Mouse (Mus musculus) MEL (cell line): Measurements from ENCODE around the gene Pomt2. TPM values are rescaled to one million over a fixed set of nuclear protein-coding genes. Genes with fewer than 3 reads are reported as not detected.

Experiments
- DNase-seq: peaks from one replicate; pipeline ENCODE4 v3.0.0; 2011; ENCODE audit warnings: low read depth, low spot score
- H3K27ac ChIP-seq: 2 replicates; pipeline ENCODE4 v1.5.1; 2012; ENCODE audit warnings: low read depth, mild to moderate bottlenecking, control low read depth, low read length, moderate library complexity; ENCODE audit not compliant: control insufficient read depth
- H3K27me3 ChIP-seq, 2 experiments: fragments of 150-350 bp in 1 of 2; sonication (generic) in 1 of 2; 2 replicates each; pipeline ENCODE4 v1.6.1; 2012; ENCODE audit warnings: low read length in 2 of 2, mild to moderate bottlenecking in 2 of 2, improper control_type of control experiment in 1 of 2, moderate library complexity in 1 of 2; ENCODE audit not compliant: insufficient read depth in 2 of 2, control insufficient read depth in 1 of 2
- H3K36me3 ChIP-seq, 2 experiments: 2 replicates each; pipeline ENCODE4 v1.6.1; 2012 to 2014; ENCODE audit warnings: low read length in 2 of 2, improper control_type of control experiment in 1 of 2, inconsistent platforms in 1 of 2, mild to moderate bottlenecking in 1 of 2; ENCODE audit not compliant: insufficient read depth in 2 of 2, control insufficient read depth in 1 of 2
- H3K4me1 ChIP-seq, 2 experiments: fragments of 150-350 bp in 1 of 2; sonication (generic) in 1 of 2; 2 replicates each; pipeline ENCODE4 v1.6.1; 2012; ENCODE audit warnings: low read length in 2 of 2, improper control_type of control experiment in 1 of 2, mild to moderate bottlenecking in 1 of 2; ENCODE audit not compliant: insufficient read depth in 2 of 2, control insufficient read depth in 1 of 2
- H3K4me3 ChIP-seq, 2 experiments: fragments of 150-350 bp in 1 of 2; sonication (generic) in 1 of 2; 2 replicates each; pipeline ENCODE4 v1.5.1; 2012; ENCODE audit warnings: low read depth in 2 of 2, low read length in 2 of 2, mild to moderate bottlenecking in 2 of 2, moderate library complexity in 2 of 2, control low read depth in 1 of 2, improper control_type of control experiment in 1 of 2; ENCODE audit not compliant: control insufficient read depth in 1 of 2, insufficient read depth in 1 of 2
- H3K79me2 ChIP-seq: 2 replicates; pipeline ENCODE4 v1.6.1; 2012; ENCODE audit warnings: mild to moderate bottlenecking, low read length, moderate library complexity; ENCODE audit not compliant: control insufficient read depth, poor library complexity, insufficient read depth
- H3K9ac ChIP-seq: 2 replicates; pipeline ENCODE4 v1.6.1; 2012; ENCODE audit warnings: low read depth, mild to moderate bottlenecking, control low read depth, low read length, moderate library complexity; ENCODE audit not compliant: control insufficient read depth, poor library complexity, severe bottlenecking
- H3K9me3 ChIP-seq: fragments of 150-350 bp; sonication (generic); replicated peaks from 2 replicates; pipeline ENCODE4 v1.6.1; 2012; ENCODE audit warnings: mild to moderate bottlenecking, low read length, improper control_type of control experiment, moderate library complexity; ENCODE audit not compliant: insufficient read depth
- BHLHE40 ChIP-seq: IDR thresholded peaks from 2 replicates; pipeline ENCODE4 v1.6.1; 2012; ENCODE audit warnings: low read depth, mild to moderate bottlenecking, inconsistent platforms, low read length, improper control_type of control experiment, borderline replicate concordance
- CTCF ChIP-seq, 3 experiments: IDR thresholded peaks in 2 of 3; conservative IDR thresholded peaks in 1 of 3; 2 replicates each; pipeline ENCODE4 v1.5.1; 2011 to 2012; ENCODE audit warnings: low read length in 3 of 3, low read depth in 2 of 3, mild to moderate bottlenecking in 2 of 3, improper control_type of control experiment in 1 of 3, inconsistent platforms in 1 of 3, mixed read lengths in 1 of 3, moderate library complexity in 1 of 3; ENCODE audit not compliant: control insufficient read depth in 1 of 3, insufficient read depth in 1 of 3, poor library complexity in 1 of 3, severe bottlenecking in 1 of 3
- E2F4 ChIP-seq: IDR thresholded peaks from 2 replicates; pipeline ENCODE4 v1.6.1; 2011; ENCODE audit warnings: low read depth, low read length, improper control_type of control experiment, borderline replicate concordance
- ELF1 ChIP-seq: IDR thresholded peaks from 2 replicates; pipeline ENCODE4 v1.6.1; 2014; ENCODE audit warnings: low read depth, mild to moderate bottlenecking, inconsistent platforms, low read length, improper control_type of control experiment, moderate library complexity
- EP300 ChIP-seq, 2 experiments: IDR thresholded peaks; 2 replicates each; pipeline ENCODE4 v1.6.1; 2011; ENCODE audit warnings: improper control_type of control experiment in 2 of 2, low read length in 2 of 2, low read depth in 1 of 2, mild to moderate bottlenecking in 1 of 2
- ETS1 ChIP-seq: IDR thresholded peaks from 2 replicates; pipeline ENCODE4 v1.6.1; 2012; ENCODE audit warnings: low read depth, mild to moderate bottlenecking, inconsistent platforms, low read length, improper control_type of control experiment, moderate library complexity
- GABPA ChIP-seq: IDR thresholded peaks from 2 replicates; pipeline ENCODE4 v1.6.1; 2012; ENCODE audit warnings: low read depth, mild to moderate bottlenecking, inconsistent platforms, low read length, improper control_type of control experiment, moderate library complexity
- GATA1 ChIP-seq: IDR thresholded peaks from 2 replicates; pipeline ENCODE4 v1.6.1; 2011; ENCODE audit warnings: low read depth, low read length, improper control_type of control experiment
- JUND ChIP-seq: IDR thresholded peaks from 2 replicates; pipeline ENCODE4 v1.6.1; 2011; ENCODE audit warnings: low read depth, mild to moderate bottlenecking, improper control_type of control experiment, low read length
- KAT2A ChIP-seq: conservative IDR thresholded peaks from 2 replicates; pipeline ENCODE4 v1.6.1; 2012; ENCODE audit warnings: low read depth, low read length, improper control_type of control experiment, inconsistent platforms
- MAFK ChIP-seq: IDR thresholded peaks from 2 replicates; pipeline ENCODE4 v1.6.1; 2011; ENCODE audit warnings: low read depth, mild to moderate bottlenecking, low read length, improper control_type of control experiment, borderline replicate concordance
- MXI1 ChIP-seq: IDR thresholded peaks from 2 replicates; pipeline ENCODE4 v1.6.1; 2011; ENCODE audit warnings: mild to moderate bottlenecking, low read depth, low read length, improper control_type of control experiment
- MYB ChIP-seq: IDR thresholded peaks from 2 replicates; pipeline ENCODE4 v1.6.1; 2011; ENCODE audit warnings: mild to moderate bottlenecking, low read depth, low read length, improper control_type of control experiment
- NELFE ChIP-seq: IDR thresholded peaks from 2 replicates; pipeline ENCODE4 v1.6.1; 2011; ENCODE audit warnings: low read depth, low read length, improper control_type of control experiment
- POLR2A ChIP-seq, 2 experiments: IDR thresholded peaks; 2 replicates each; pipeline ENCODE4 v1.6.1; 2011 to 2012; ENCODE audit warnings: low read length in 2 of 2, mild to moderate bottlenecking in 2 of 2, control low read depth in 1 of 2, improper control_type of control experiment in 1 of 2, low read depth in 1 of 2, moderate library complexity in 1 of 2; ENCODE audit not compliant: control insufficient read depth in 1 of 2, insufficient read depth in 1 of 2, poor library complexity in 1 of 2
- POLR2AphosphoS2 ChIP-seq: IDR thresholded peaks from 2 replicates; pipeline ENCODE4 v1.6.1; 2011; ENCODE audit warnings: low read length, improper control_type of control experiment
- RAD21 ChIP-seq: IDR thresholded peaks from 2 replicates; pipeline ENCODE4 v1.6.1; 2011; ENCODE audit warnings: mild to moderate bottlenecking, low read depth, low read length, improper control_type of control experiment
- RCOR1 ChIP-seq: IDR thresholded peaks from 2 replicates; pipeline ENCODE4 v1.6.1; 2012; ENCODE audit warnings: low read depth, mild to moderate bottlenecking, inconsistent platforms, low read length, improper control_type of control experiment
- SMC3 ChIP-seq: IDR thresholded peaks from 2 replicates; pipeline ENCODE4 v1.6.1; 2011; ENCODE audit warnings: low read depth, low read length, improper control_type of control experiment
- TAL1 ChIP-seq: IDR thresholded peaks from 2 replicates; pipeline ENCODE4 v1.6.1; 2012; ENCODE audit warnings: mild to moderate bottlenecking, inconsistent platforms, low read length, moderate library complexity, mixed read lengths
- TBP ChIP-seq: IDR thresholded peaks from 2 replicates; pipeline ENCODE4 v1.8.0; 2011; ENCODE audit warnings: low read depth, low read length, improper control_type of control experiment
- TCF12 ChIP-seq: IDR thresholded peaks from 2 replicates; pipeline ENCODE4 v1.6.1; 2014; ENCODE audit warnings: low read depth, mild to moderate bottlenecking, inconsistent platforms, low read length, improper control_type of control experiment, moderate library complexity
- USF2 ChIP-seq, 2 experiments: IDR thresholded peaks; 2 replicates each; pipeline ENCODE4 v1.6.1; 2011 to 2012; ENCODE audit warnings: improper control_type of control experiment in 2 of 2, low read length in 2 of 2, borderline replicate concordance in 1 of 2, inconsistent platforms in 1 of 2, low read depth in 1 of 2, mild to moderate bottlenecking in 1 of 2; ENCODE audit not compliant: insufficient read depth in 1 of 2
- ZC3H11A ChIP-seq: IDR thresholded peaks from 2 replicates; pipeline ENCODE4 v1.6.1; 2012; ENCODE audit warnings: low read depth, mild to moderate bottlenecking, inconsistent platforms, low read length, improper control_type of control experiment
- ZKSCAN1 ChIP-seq: IDR thresholded peaks from 2 replicates; pipeline ENCODE4 v1.6.1; 2012; ENCODE audit warnings: low read depth, mild to moderate bottlenecking, inconsistent platforms, low read length, improper control_type of control experiment, moderate library complexity
- ZNF384 ChIP-seq: IDR thresholded peaks from 2 replicates; pipeline ENCODE4 v1.6.1; 2012; ENCODE audit warnings: low read depth, mild to moderate bottlenecking, inconsistent platforms, low read length, improper control_type of control experiment
- polyA plus RNA-seq, 2 experiments: library from polyadenylated mRNA; stranded (reverse) in 1 of 2; unstranded in 1 of 2; fragments of >175 nt in 1 of 2; fragments of >200 nt in 1 of 2; gene quantifications; 2 replicates each; pipeline versions ENCODE4 v1.2.1 to v1.2.4; 2012; ENCODE audit warnings: low replicate concordance in 2 of 2, low read depth in 1 of 2; ENCODE audit not compliant: insufficient read length in 2 of 2, insufficient read depth in 1 of 2, missing spikeins in 1 of 2
- total RNA-seq: library from RNA; depleted of rRNA; stranded (reverse); fragments of 300-350 nt; gene quantifications from 2 replicates; pipeline ENCODE4 v1.2.3, GENCODE M21; 2012

The Pomt2 gene
- total and polyA plus RNA-seq, 3 experiments: 11.1 to 12.9 TPM; not detected in 1

DNA sequence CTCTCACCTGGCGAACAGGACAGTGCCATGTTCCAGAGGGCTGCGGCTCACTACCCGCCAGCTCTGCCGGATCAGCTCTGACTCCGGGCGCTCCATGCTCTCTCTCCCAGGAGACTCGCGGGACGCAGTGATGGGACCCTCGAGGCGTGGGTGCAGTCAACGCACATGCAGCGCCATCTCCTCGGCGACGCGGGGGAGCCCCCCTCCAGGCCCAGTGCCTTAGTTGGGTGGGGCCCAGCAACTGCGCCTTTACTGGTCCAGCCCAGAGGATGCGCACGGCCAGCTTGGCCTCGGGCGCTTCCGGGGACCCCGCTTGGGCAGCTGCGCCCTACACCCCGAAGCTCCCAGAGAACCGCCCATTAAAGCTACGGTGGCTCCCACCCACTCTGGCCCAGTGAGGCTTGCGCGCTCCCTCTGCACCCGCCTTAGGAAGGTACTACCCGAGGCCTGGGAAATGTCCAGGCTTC is 45.6 kb downstream of the Pomt2 start, which contains the start of gene Ngb:
Gene Ngb (minus strand): TSS at position 375 of the 467 bp plus-strand sequence.
- Histone ChIP-seq H3K27ac (no peak within 1 kb of the TSS), H3K4me3 (no peak within 1 kb of the TSS), H3K9ac (no peak within 1 kb of the TSS), H3K4me1 (no peaks in the 10 kb centered on the region), H3K36me3 (no peaks in the 10 kb centered on the region), H3K9me3 (no peaks in the 10 kb centered on the region), H3K79me2 (no peaks in the 10 kb centered on the region), H3K27me3 (peaks cover 0 to 8% of the 10 kb centered on the region in 2 experiments; a peak in 2 of 4 replicates)
- no peak for DNase-seq
- TF ChIP-seq MYB (no peak), GATA1 (no peak), CTCF (IDR thresholded peaks at IDR 0.05 in 2 of 3, conservative IDR thresholded peaks at IDR 0.05 in 1 of 3; ENCODE audit: control insufficient read depth in 1 of 3, insufficient read depth in 1 of 3, low read depth in 2 of 3, low read length in 3 of 3, poor library complexity in 1 of 3, severe bottlenecking in 1 of 3) (no peak), ZKSCAN1 (no peak), EP300 (IDR thresholded peaks at IDR 0.05; ENCODE audit: low read depth in 1 of 2, low read length in 2 of 2) (no peak), GABPA (no peak), ETS1 (no peak), ELF1 (no peak), RAD21 (no peak), RCOR1 (no peak), ZC3H11A (no peak), KAT2A (no peak), MAFK (no peak), MXI1 (no peak), BHLHE40 (no peak), JUND (no peak)

GRCm38 (mm10) chr12:87100331-87100730 is 47.4 kb downstream of the Pomt2 start:
- no peak overlapping the region for H3K27ac ChIP-seq
- H3K79me2 ChIP-seq: no peaks in the 10 kb centered on the region
- H3K4me3 ChIP-seq: no peak overlapping the region
- H3K4me1 ChIP-seq: no peaks in the 10 kb centered on the region
- no peaks in the 10 kb centered on the region for H3K9me3 ChIP-seq
- H3K9ac ChIP-seq: no peak overlapping the region
- no peaks in the 10 kb centered on the region for H3K36me3 ChIP-seq
- no peak for DNase-seq
- TF ChIP-seq GABPA: no peak
- TF ChIP-seq RCOR1: no peak
- no peak for TF ChIP-seq POLR2A (IDR thresholded peaks at IDR 0.05; ENCODE audit: control insufficient read depth in 1 of 2, insufficient read depth in 1 of 2, low read depth in 1 of 2, low read length in 2 of 2, poor library complexity in 1 of 2)
- no peak for TF ChIP-seq MAFK
- TF ChIP-seq TBP: no peak
- TF ChIP-seq ELF1: no peak
- TF ChIP-seq GATA1: no peak
- TF ChIP-seq USF2 (IDR thresholded peaks at IDR 0.05; ENCODE audit: borderline replicate concordance in 1 of 2, insufficient read depth in 1 of 2, low read depth in 1 of 2, low read length in 2 of 2): no peak
- no peak for TF ChIP-seq BHLHE40
- TF ChIP-seq POLR2AphosphoS2: no peak
- no peak for TF ChIP-seq JUND
- no peak for TF ChIP-seq NELFE
- TF ChIP-seq SMC3: no peak
- TF ChIP-seq TCF12: no peak
- TF ChIP-seq E2F4: no peak
- TF ChIP-seq ZNF384: no peak
- TF ChIP-seq ZC3H11A: no peak
- no peak for TF ChIP-seq TAL1
- no peak for TF ChIP-seq EP300 (IDR thresholded peaks at IDR 0.05; ENCODE audit: low read depth in 1 of 2, low read length in 2 of 2)
- peaks cover under 1 to 10% of the 10 kb centered on the region in 2 experiments; a peak in 3 of 4 replicates for H3K27me3 ChIP-seq
